Comparison of ENCODE assay signal across 26 mouse cellular contexts in the genomic region with DNA sequence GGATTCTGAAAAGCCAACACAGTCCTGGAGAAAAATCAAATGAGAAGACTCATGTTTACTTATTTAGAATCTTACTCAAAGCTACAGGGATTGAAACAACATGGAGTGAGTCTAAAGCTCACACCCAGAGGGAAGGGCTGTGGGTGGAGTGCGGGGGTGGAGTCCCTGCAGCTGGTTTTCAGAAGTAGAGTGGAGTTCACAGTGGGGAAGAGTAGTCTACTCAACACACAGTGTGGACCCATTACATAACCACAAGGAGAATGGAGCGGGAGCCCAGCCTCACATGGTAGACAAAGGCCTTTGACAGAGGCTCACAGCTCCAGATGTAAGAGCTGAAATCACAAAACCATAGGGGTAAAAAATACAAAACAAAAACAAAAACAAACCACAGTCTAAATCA.
"Had no signal": no experiment of that assay in that cellular context is flagged by ENCODE, and none has a peak within 500 bp of the region (broad histone marks: within the 10 kb centered on the region; RNA-seq: fewer than 3 reads in every experiment).

No protein-coding gene starts in this region.

- H3K4me1 ChIP-seq: hindbrain, embryonic 13.5 days; hindbrain, embryonic 15.5 days; kidney, embryonic 15.5 days; limb, embryonic 12.5 days; liver, embryonic 13.5 days; liver, embryonic 15.5 days had no signal

- H3K36me3 ChIP-seq: heart, embryonic 13.5 days; heart, embryonic 15.5 days; hindbrain, embryonic 13.5 days; hindbrain, embryonic 15.5 days; kidney, embryonic 15.5 days; limb, embryonic 10.5 days; limb, embryonic 12.5 days; liver, embryonic 13.5 days; liver, embryonic 15.5 days had no signal

- H3K9ac ChIP-seq: forebrain, postnatal 0 days; heart, embryonic 13.5 days; heart, embryonic 15.5 days; hindbrain, embryonic 13.5 days; hindbrain, embryonic 15.5 days; kidney, embryonic 15.5 days; limb, embryonic 12.5 days; liver, embryonic 13.5 days; liver, embryonic 15.5 days had no signal

- DNase-seq: forebrain, postnatal 0 days; gastrocnemius, postnatal 14 days; gastrocnemius, postnatal 36 days; heart, adult 2 months; heart, postnatal 14 days; kidney, adult 11 months; kidney, adult 2 months; kidney, adult 9 months; kidney, postnatal 14 days; kidney, postnatal 36 days; layer of hippocampus, adult 9-11 months; liver; liver, embryonic 13.5 days had no signal

- ATAC-seq: forebrain, postnatal 0 days; hindbrain, postnatal 0 days; intestine, embryonic 16.5 days had no signal

- H3K27ac ChIP-seq: heart, adult 2 months; heart, embryonic 13.5 days; heart, embryonic 15.5 days; hindbrain, embryonic 13.5 days; hindbrain, embryonic 15.5 days; hindbrain, postnatal 0 days; kidney, embryonic 15.5 days; kidney, postnatal 0 days; left cerebral cortex, adult 2 months; limb, embryonic 10.5 days; limb, embryonic 12.5 days; liver, embryonic 13.5 days; liver, embryonic 15.5 days had no signal

- H3K27me3 ChIP-seq: hindbrain, embryonic 13.5 days; hindbrain, embryonic 15.5 days; kidney, embryonic 15.5 days; limb, embryonic 12.5 days; liver, embryonic 13.5 days; liver, embryonic 15.5 days had no signal

- H3K4me2 ChIP-seq: heart, embryonic 11.5 days; heart, embryonic 13.5 days; heart, embryonic 15.5 days; hindbrain, embryonic 13.5 days; hindbrain, embryonic 15.5 days; kidney, embryonic 15.5 days; limb, embryonic 12.5 days; liver, embryonic 13.5 days; liver, embryonic 15.5 days had no signal

- H3K9me3 ChIP-seq: heart, embryonic 13.5 days; heart, embryonic 15.5 days; hindbrain, embryonic 13.5 days; hindbrain, embryonic 15.5 days; kidney, embryonic 15.5 days; limb, embryonic 10.5 days; limb, embryonic 12.5 days; liver, embryonic 13.5 days; liver, embryonic 15.5 days had no signal

- H3K4me3 ChIP-seq: heart, adult 2 months; heart, embryonic 13.5 days; heart, embryonic 15.5 days; hindbrain, embryonic 13.5 days; hindbrain, embryonic 15.5 days; kidney, embryonic 15.5 days; left cerebral cortex, adult 2 months; limb, embryonic 10.5 days; limb, embryonic 12.5 days; liver, embryonic 13.5 days; liver, embryonic 15.5 days had no signal
